Mouse (Mus musculus): Measurements from ENCODE around the gene Gpatch3. TPM values are rescaled to one million over a fixed set of nuclear protein-coding genes. Genes with fewer than 3 reads are reported as not detected.

Gene Gpatch3
- polyA plus RNA-seq (2016; fragmentation: Nextera tagmentation; extraction: Ambion mirVana), result 11.9 and 13.1 TPM in 2 replicates

DNA sequence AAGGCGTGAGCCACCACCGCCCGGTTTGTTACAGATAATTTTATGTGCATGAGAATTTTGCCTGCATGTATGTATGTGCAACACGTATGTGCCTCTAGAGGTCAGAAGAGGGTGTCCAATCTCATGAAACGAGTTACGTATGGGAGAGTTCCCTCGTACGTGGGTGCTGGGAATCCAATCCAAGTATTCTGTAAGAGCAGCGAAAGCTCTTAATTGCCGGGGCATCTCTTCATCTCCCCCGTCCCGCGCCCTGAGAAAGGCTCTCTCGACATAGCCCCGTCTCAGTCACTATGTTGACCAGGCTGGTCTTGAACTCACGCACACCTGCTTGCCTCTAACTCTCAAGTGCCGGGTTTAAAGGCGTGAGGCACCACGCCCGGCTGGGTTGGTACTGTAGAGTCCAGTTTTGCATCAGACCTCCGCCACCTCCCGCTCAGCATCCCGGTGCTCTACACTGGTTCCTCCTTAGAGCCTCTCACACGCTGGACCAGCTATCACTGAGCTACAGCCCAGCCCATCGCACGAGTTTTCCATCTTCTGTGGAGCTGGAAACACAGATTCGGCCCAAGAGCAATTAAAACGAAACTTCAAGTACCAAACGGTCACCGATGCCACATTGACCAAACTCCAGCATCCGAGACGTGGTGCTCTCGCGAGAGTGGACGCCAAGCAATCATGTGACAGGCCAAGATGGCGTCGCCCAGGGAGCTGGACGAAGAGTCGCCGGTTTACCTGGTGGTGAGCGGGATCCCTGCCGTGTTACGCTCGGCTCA is at the start of gene Gpatch3:
Gpatch3 (plus strand) TSS at position 676 of the 773 bp plus-strand sequence.
- WGBS, result 7% methylated on average over 44 of the region's 44 CpGs
- no peaks in the 10 kb centered on the region for H3K9me3 ChIP-seq
- peak; percentile 77 for ATAC-seq (ENCODE audit: insufficient number of reproducible peaks, insufficient read depth, low FRiP score, low TSS enrichment)
- H3K36me3 ChIP-seq, result peaks cover 14% of the 10 kb centered on the region
- peak within 1 kb of the TSS; percentile 99 for H3K4me3 ChIP-seq
- peak within 1 kb of the TSS; percentile 86 for H3K27ac ChIP-seq
- H3K4me1 ChIP-seq, result peaks cover 7% of the 10 kb centered on the region
- H3K4me2 ChIP-seq (replicated peaks), result peak within 1 kb of the TSS; percentile 95
- peak within 1 kb of the TSS; percentile 92 for H3K9ac ChIP-seq
- no peaks in the 10 kb centered on the region for H3K27me3 ChIP-seq

DNA sequence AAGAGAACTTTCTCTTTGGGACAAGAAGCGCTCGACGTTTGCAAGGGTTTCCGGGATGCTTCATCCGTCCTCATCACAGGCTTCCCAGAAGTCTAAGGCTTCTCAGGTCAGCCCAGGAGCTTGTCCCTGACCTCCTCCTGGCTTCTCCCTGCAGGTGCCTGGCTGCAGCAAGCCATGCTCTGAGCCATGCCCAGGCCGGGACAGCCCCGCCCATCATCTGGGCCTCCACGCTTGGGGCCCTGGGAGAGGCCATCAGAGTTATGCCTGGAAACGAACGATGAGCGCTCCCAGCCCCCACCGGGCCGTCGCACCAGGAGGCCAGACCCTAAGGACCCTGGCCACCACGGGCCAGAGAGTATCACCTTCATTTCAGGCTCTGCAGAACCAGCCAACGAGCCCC is 46.8 kb upstream of the Gpatch3 start:
- Histone ChIP-seq H3K4me2 (replicated peaks) (no peak overlapping the region), H3K4me3 (no peak overlapping the region), H3K9me3 (no peaks in the 10 kb centered on the region), H3K36me3 (peaks cover 44% of the 10 kb centered on the region), H3K9ac (no peak overlapping the region), H3K27me3 (no peaks in the 10 kb centered on the region), H3K4me1 (no peaks in the 10 kb centered on the region), H3K27ac (no peak overlapping the region)
- no peak for ATAC-seq (ENCODE audit: insufficient number of reproducible peaks, insufficient read depth, low FRiP score, low TSS enrichment)
- WGBS, result 69% methylated on average over 16 of the region's 16 CpGs

DNA sequence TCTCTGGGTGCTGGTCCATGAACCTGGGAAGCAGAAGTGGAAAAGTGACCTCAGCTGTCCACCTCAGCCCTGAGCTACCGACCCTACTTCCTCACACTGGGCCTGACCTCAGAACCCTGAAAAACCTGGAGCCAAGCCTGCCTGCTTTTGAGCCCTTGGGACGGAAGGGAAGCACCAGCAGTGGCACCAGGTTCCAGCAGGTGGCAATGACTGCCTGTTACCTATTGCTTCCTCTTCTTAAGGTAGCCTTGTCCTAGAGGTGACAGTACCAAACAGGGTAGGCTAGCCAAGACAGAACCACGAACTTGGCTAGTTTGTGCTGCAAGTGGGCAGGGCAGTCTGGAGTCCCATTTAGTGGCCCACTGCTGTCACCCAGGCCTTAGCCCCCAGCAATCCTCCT is 41.8 kb upstream of the Gpatch3 start:
- H3K4me2 ChIP-seq (replicated peaks), result no peak overlapping the region
- H3K27ac ChIP-seq, result no peak overlapping the region
- ATAC-seq (ENCODE audit: insufficient number of reproducible peaks, insufficient read depth, low FRiP score, low TSS enrichment), result no peak
- H3K36me3 ChIP-seq, result peaks cover 89% of the 10 kb centered on the region
- no peaks in the 10 kb centered on the region for H3K4me1 ChIP-seq
- H3K9ac ChIP-seq, result no peak overlapping the region
- H3K9me3 ChIP-seq, result no peaks in the 10 kb centered on the region
- H3K4me3 ChIP-seq, result no peak overlapping the region
- no peaks in the 10 kb centered on the region for H3K27me3 ChIP-seq
- WGBS, result 90% methylated on average over 3 of the region's 3 CpGs

DNA sequence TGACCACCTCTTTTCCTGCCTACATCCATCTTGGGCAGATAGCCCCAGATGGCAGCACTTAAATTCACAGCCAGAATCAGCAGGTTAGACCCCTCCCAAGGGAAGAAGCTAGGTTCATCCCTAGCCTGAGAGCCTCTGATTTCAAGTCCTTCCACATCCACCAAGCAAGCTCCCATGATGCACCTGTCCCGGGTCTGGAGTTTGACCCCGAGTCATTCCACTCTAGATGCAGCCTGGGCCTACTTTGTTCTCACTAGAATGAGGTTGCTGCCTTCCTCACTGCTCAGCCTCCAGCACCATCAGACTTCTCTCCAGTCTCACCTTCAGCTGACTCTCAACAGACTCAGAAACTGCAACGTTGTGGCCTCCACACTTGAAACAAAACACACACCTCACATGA is 38.5 kb upstream of the Gpatch3 start:
- no peak overlapping the region for H3K9ac ChIP-seq
- no peaks in the 10 kb centered on the region for H3K9me3 ChIP-seq
- H3K4me3 ChIP-seq, result no peak overlapping the region
- H3K4me2 ChIP-seq (replicated peaks), result no peak overlapping the region
- H3K4me1 ChIP-seq, result no peaks in the 10 kb centered on the region
- H3K27me3 ChIP-seq, result no peaks in the 10 kb centered on the region
- H3K27ac ChIP-seq, result no peak overlapping the region
- peaks cover 93% of the 10 kb centered on the region for H3K36me3 ChIP-seq
- ATAC-seq (ENCODE audit: insufficient number of reproducible peaks, insufficient read depth, low FRiP score, low TSS enrichment), result no peak
- 83% methylated on average over 3 of the region's 3 CpGs for WGBS

DNA sequence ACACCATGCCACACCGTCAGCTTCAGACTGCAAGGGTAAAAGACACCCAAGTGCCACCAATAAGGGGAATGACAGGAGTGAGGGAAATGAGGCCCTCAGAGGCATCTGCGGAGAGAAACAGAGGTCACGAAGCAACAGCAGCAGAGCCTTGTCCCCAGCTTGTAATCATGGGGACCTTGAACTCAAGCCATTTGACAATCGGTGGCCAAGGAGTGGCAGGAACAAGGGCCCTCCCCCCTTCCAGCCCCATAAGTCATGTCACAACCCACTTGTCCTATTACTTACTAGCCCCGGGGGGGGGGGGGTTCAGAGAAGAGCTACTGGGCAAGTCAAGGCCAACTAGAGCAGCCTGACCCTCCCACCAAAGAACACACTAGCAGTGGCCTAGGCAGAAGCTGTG is 37.9 kb upstream of the Gpatch3 start:
- Histone ChIP-seq H3K9me3 (no peaks in the 10 kb centered on the region), H3K4me3 (no peak overlapping the region), H3K27me3 (no peaks in the 10 kb centered on the region), H3K27ac (no peak overlapping the region), H3K4me1 (no peaks in the 10 kb centered on the region), H3K9ac (no peak overlapping the region), H3K4me2 (replicated peaks) (no peak overlapping the region), H3K36me3 (peaks cover 90% of the 10 kb centered on the region)
- no peak for ATAC-seq (ENCODE audit: insufficient number of reproducible peaks, insufficient read depth, low FRiP score, low TSS enrichment)
- WGBS, result 90% methylated on average over 5 of the region's 5 CpGs

DNA sequence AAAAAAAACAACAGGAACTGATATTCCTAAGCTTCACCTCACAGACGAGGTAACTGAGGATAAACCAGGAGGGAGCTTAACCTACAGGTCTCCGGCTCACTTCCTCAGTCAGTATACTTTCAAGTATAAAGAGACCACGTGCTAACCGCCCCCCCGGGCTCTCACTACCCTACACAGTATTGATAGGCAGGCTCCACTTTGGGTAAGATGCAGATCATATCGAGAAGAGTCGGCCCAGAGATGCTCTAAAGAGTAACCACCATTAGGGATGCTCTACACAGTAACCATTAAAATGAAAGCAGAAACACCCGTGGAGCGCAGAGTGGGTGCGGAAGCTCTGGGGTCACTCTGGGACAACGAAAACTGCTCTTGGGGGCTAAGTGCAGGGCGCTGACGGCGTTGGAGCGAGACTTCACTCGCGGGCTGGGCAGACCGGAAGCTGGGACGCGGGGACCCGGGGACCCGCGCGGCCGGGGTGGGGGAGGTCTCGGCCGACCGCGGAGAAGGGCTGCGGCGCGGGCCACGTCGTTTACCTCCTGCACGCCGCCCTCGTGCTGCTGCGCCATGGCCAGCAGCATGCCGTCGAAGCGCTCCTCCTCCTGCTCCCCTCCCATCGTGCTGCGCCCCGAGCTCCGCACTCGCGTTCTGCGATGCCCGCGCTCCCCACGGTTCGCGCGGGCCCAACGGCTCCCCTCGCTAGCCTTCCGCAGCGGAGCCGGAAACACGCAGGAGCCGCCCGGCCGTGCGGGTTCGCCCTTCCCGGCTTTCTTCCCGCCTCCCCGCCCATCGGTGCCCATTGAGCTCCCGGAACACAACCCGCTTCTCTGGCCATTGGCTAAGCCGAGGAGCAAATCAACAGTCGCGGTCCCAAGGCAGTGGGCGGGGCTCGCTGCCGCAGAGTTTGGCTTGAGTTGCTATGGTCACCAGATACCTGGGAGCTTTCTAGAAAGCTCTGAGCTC is 29.0 kb upstream of the Gpatch3 start, which contains the start of gene Nudc:
Nudc (minus strand) TSS at position 725 of the 960 bp plus-strand sequence.
- WGBS, result under 1% methylated on average over 61 of the region's 77 CpGs
- Histone ChIP-seq H3K9ac (peak within 1 kb of the TSS; percentile 88), H3K36me3 (peaks cover 19% of the 10 kb centered on the region), H3K9me3 (no peaks in the 10 kb centered on the region), H3K27ac (peak within 1 kb of the TSS; percentile 69; the same call in 1 of the 2 replicates), H3K4me2 (replicated peaks) (peak within 1 kb of the TSS; percentile 91), H3K27me3 (no peaks in the 10 kb centered on the region), H3K4me3 (peak within 1 kb of the TSS; percentile 94), H3K4me1 (peaks cover 14% of the 10 kb centered on the region)
- ATAC-seq (ENCODE audit: insufficient number of reproducible peaks, insufficient read depth, low FRiP score, low TSS enrichment), result peak; percentile 97

DNA sequence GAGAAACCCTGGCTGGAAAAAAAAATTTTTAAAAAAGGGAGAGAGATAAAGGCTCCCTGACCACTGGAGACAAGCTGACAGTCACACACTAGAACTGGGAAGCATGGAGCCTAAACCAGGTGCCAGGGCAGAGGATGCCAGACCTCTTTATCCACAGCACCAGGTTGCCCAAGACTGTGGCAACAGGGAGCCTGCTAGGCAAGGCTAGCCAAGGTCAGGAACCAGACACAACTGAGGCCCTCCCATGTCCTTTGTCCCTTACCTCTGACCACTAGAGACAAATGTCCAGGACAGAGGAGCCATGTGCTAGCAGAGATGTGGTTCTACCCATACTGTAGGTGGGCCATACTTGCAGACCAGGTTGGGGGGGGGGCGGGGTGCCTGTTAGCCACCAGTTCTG is 22.5 kb upstream of the Gpatch3 start:
- ATAC-seq (ENCODE audit: insufficient number of reproducible peaks, insufficient read depth, low FRiP score, low TSS enrichment), result no peak
- Histone ChIP-seq H3K27ac (no peak overlapping the region), H3K4me1 (no peaks in the 10 kb centered on the region), H3K27me3 (peaks cover 14% of the 10 kb centered on the region; the same call in 1 of the 2 replicates), H3K4me2 (replicated peaks) (no peak overlapping the region), H3K4me3 (no peak overlapping the region), H3K36me3 (no peaks in the 10 kb centered on the region), H3K9ac (no peak overlapping the region), H3K9me3 (no peaks in the 10 kb centered on the region)
- 87% methylated on average over 1 of the region's 1 CpGs for WGBS

DNA sequence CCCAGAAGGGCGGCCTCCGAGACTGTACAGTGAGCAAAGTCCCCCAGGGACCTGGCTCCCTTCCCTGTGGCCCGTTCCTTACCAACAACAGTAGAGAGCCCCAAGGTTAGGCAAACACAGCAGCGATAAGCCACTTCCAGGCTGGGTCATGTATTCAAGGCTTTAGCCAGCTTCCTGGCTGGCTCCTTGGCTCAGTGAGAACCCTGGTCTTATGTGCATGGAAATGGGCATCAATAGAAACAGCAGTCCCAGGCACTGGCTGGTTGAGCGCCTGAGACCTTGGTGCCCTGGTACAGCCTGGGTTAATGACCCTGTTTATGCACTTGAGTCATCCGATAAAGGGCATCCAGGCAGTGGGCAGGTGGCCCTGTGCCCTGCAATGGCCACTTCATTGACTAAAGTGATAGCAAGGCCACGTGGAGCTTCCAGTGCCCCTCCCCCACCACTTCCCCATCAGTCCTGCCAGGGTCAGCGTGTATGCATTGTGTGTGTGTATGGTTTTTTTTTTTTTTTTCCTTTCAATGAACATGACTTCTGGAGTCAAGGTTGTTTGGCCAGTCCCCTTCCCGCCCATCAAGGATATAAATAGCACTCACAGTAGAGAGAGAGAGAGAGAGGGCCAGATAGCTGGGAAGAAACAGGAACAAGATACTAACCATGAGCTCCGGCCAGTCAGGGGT is 21.6 kb upstream of the Gpatch3 start, which contains the start of gene Nr0b2:
Nr0b2 (plus strand) TSS at position 609 of the 680 bp plus-strand sequence.
- Histone ChIP-seq H3K9ac (no peak within 1 kb of the TSS), H3K36me3 (no peaks in the 10 kb centered on the region), H3K4me3 (no peak within 1 kb of the TSS), H3K4me1 (no peaks in the 10 kb centered on the region), H3K27ac (no peak within 1 kb of the TSS), H3K27me3 (peaks cover 14% of the 10 kb centered on the region; the same call in 1 of the 2 replicates), H3K4me2 (replicated peaks) (no peak within 1 kb of the TSS), H3K9me3 (no peaks in the 10 kb centered on the region)
- ATAC-seq (ENCODE audit: insufficient number of reproducible peaks, insufficient read depth, low FRiP score, low TSS enrichment), result no peak
- 69% methylated on average over 10 of the region's 10 CpGs for WGBS

DNA sequence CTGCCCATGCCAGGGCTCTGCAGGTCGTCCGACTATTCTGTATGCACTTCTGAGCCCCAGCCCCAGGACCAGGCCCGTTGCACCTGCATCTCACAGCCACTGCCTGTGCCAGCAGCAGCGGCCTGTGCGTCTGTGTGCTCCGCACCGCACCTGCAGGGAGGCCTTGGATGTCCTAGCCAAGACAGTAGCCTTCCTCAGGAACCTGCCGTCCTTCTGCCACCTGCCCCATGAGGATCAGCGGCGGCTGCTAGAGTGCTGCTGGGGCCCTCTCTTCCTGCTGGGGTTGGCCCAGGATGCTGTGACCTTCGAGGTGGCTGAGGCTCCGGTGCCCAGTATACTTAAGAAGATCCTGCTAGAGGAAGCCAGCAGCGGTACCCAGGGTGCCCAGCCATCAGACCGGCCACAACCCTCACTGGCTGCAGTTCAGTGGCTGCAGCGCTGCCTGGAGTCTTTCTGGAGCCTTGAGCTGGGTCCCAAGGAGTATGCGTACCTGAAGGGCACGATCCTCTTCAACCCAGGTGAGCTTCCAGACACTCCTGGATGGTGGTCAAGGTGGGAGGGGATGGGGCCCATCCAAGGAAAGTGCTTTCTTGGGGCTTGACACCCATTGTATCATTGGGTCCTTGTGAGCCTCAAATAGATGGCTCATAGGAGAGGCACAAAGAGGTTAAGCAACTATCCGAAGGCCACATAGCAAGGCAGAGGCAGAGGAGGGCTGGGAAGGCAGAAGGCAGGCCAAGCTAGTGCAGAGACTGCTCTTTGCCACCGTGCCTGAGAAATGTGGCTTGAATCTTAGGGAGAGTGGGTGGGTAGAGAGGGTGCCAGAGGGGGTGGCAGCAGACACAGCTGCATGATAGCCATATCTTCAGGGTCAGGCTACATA is 20.9 kb upstream of the Gpatch3 start:
- Histone ChIP-seq H3K9me3 (no peaks in the 10 kb centered on the region), H3K27ac (no peak overlapping the region), H3K27me3 (peaks cover 14% of the 10 kb centered on the region; the same call in 1 of the 2 replicates), H3K4me2 (replicated peaks) (no peak overlapping the region), H3K4me1 (no peaks in the 10 kb centered on the region), H3K9ac (no peak overlapping the region), H3K36me3 (no peaks in the 10 kb centered on the region), H3K4me3 (no peak overlapping the region)
- ATAC-seq (ENCODE audit: insufficient number of reproducible peaks, insufficient read depth, low FRiP score, low TSS enrichment), result no peak
- WGBS, result 75% methylated on average over 19 of the region's 19 CpGs

DNA sequence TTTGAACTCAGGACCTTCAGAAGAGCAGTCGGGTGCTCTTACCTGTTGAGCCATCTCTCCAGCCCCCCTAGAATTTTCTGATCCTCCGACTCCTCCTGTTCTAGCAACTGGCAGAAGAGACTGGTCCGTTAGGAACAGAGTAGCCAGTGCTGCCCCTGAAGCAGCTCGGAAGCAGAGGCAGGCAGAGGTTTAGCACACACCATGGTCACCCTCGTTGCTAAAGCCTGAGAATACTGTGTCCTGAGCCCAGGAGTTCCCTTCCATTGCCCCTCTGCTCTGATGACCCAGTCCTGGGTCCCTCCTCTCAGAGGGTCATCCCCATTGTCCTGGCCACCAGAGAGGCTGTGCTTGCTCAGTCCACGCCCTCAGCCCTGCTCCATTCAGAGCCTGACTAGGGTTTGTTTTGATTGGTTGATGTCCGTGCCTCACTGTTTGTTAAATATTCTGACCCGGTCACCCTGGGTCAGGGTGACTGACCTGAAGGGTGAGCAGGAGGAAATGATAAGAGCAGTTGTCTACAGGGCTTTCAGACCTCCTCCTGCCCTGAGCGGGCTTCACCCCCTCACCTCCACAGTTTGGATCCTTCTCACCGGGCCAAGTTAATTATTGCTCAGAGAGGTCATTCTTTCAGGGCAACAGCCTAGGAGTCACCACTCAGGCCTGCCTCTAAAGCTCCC is 17.4 kb upstream of the Gpatch3 start:
- WGBS, result 25% methylated on average over 10 of the region's 10 CpGs
- no peaks in the 10 kb centered on the region for H3K4me1 ChIP-seq
- no peak overlapping the region for H3K4me3 ChIP-seq
- no peaks in the 10 kb centered on the region for H3K9me3 ChIP-seq
- H3K4me2 ChIP-seq (replicated peaks), result no peak overlapping the region
- no peak overlapping the region for H3K27ac ChIP-seq
- H3K27me3 ChIP-seq, result 0 out of 2 replicates have a peak, but pooled peaks cover 9% of the 10 kb centered on the region
- no peaks in the 10 kb centered on the region for H3K36me3 ChIP-seq
- H3K9ac ChIP-seq, result no peak overlapping the region
- ATAC-seq (ENCODE audit: insufficient number of reproducible peaks, insufficient read depth, low FRiP score, low TSS enrichment), result no peak
